Mouse (Mus musculus) MEL (cell line): ENCODE data around the gene Tesk2.

Experiments used
- CTCF ChIP-seq, 3 experiments: IDR thresholded peaks in 2 of 3; conservative IDR thresholded peaks in 1 of 3; 2 replicates each; pipeline ENCODE4 v1.5.1; 2011 to 2012; ENCODE audit warnings: low read length in 3 of 3, low read depth in 2 of 3, mild to moderate bottlenecking in 2 of 3, improper control_type of control experiment in 1 of 3, inconsistent platforms in 1 of 3, mixed read lengths in 1 of 3, moderate library complexity in 1 of 3; ENCODE audit not compliant: control insufficient read depth in 1 of 3, insufficient read depth in 1 of 3, poor library complexity in 1 of 3, severe bottlenecking in 1 of 3
- KAT2A ChIP-seq: conservative IDR thresholded peaks from 2 replicates; pipeline ENCODE4 v1.6.1; 2012; ENCODE audit warnings: low read depth, low read length, improper control_type of control experiment, inconsistent platforms
- MAZ ChIP-seq: IDR thresholded peaks from 2 replicates; pipeline ENCODE4 v1.6.1; 2012; ENCODE audit warnings: low read depth, mild to moderate bottlenecking, inconsistent platforms, low read length, improper control_type of control experiment

- TF ChIP-seq CTCF (IDR thresholded peaks at IDR 0.05 in 2 of 3, conservative IDR thresholded peaks at IDR 0.05 in 1 of 3; ENCODE audit: control insufficient read depth in 1 of 3, insufficient read depth in 1 of 3, low read depth in 2 of 3, low read length in 3 of 3, poor library complexity in 1 of 3, severe bottlenecking in 1 of 3): no peak
- no peak for TF ChIP-seq MAZ
- TF ChIP-seq KAT2A: no peak
Observed at GRCm38 (mm10) chr4:116725444-116725843, 4.7 kb downstream of the Tesk2 start.
